ENCODE assay signal across 8 mouse cellular contexts in genomic region chr6:29484716-29485559, GRCm38 (mm10). TPM values are rescaled to one million over a fixed set of nuclear protein-coding genes. Genes with fewer than 3 reads are reported as not detected.
DNase-seq lines count a peak whose midpoint lies in the region; ATAC-seq and TF ChIP-seq lines count a peak whose summit lies in the region.

No protein-coding gene starts in this region.

- no peak for ATAC-seq in frontal cortex, adult (ENCODE audit: low TSS enrichment)
- peak; percentile 42 for ATAC-seq in forebrain, embryonic 15.5 days (replicated peaks)
- ATAC-seq in hindbrain, postnatal 0 days = peak; percentile 64
- ATAC-seq in limb, embryonic 13.5 days (ENCODE audit: low FRiP score, low read depth) = peak; percentile 54
- peak; percentile 72 for ATAC-seq in midbrain, embryonic 13.5 days

- peak overlapping the region; percentile 25 for H3K4me3 ChIP-seq in forebrain, embryonic 15.5 days
- H3K4me3 ChIP-seq in hindbrain, postnatal 0 days (ENCODE audit: low read length) = peak overlapping the region; percentile 21
- peak overlapping the region; percentile 33 for H3K4me3 ChIP-seq in limb, embryonic 13.5 days
- H3K4me3 ChIP-seq in midbrain, embryonic 13.5 days (replicated peaks) = peak overlapping the region; percentile 27

- H3K27ac ChIP-seq in forebrain, embryonic 15.5 days (replicated peaks) = no peak overlapping the region
- no peak overlapping the region for H3K27ac ChIP-seq in hindbrain, postnatal 0 days
- no peak overlapping the region for H3K27ac ChIP-seq in limb, embryonic 13.5 days
- no peak overlapping the region for H3K27ac ChIP-seq in midbrain, embryonic 13.5 days

- H3K27me3 ChIP-seq in forebrain, embryonic 15.5 days = no peaks in the 10 kb centered on the region
- no peaks in the 10 kb centered on the region for H3K27me3 ChIP-seq in hindbrain, postnatal 0 days (ENCODE audit: insufficient read depth, low read length)
- no peaks in the 10 kb centered on the region for H3K27me3 ChIP-seq in limb, embryonic 13.5 days
- peaks cover 18% of the 10 kb centered on the region for H3K27me3 ChIP-seq in midbrain, embryonic 13.5 days

- peak; percentile 23 to 47 for DNase-seq in frontal cortex, postnatal 25 days (ENCODE audit: low spot score in 2 of 2)
- peak; percentile 41 for DNase-seq in c-Kit-positive CD71-positive TER-119-positive erythroid progenitor cells, embryonic 14.5 days (ENCODE audit: low spot score)
- peak; percentile 82 for DNase-seq in hindbrain, postnatal 0 days (ENCODE audit: low spot score)
- peak; percentile 37 to 43 for DNase-seq in spleen, postnatal 36 days (ENCODE audit: low spot score in 2 of 2)

- H3K4me2 ChIP-seq in forebrain, embryonic 15.5 days (replicated peaks) = peak overlapping the region; percentile 54
- H3K4me2 ChIP-seq in hindbrain, postnatal 0 days (ENCODE audit: low read depth, low read length) = peak overlapping the region; percentile 62
- peak overlapping the region; percentile 65 for H3K4me2 ChIP-seq in limb, embryonic 13.5 days (replicated peaks)
- H3K4me2 ChIP-seq in midbrain, embryonic 13.5 days (replicated peaks) = peak overlapping the region; percentile 57

- no peaks in the 10 kb centered on the region for H3K9me3 ChIP-seq in forebrain, embryonic 15.5 days
- no peaks in the 10 kb centered on the region for H3K9me3 ChIP-seq in hindbrain, postnatal 0 days (ENCODE audit: low read length)
- H3K9me3 ChIP-seq in limb, embryonic 13.5 days = no peaks in the 10 kb centered on the region
- H3K9me3 ChIP-seq in midbrain, embryonic 13.5 days = no peaks in the 10 kb centered on the region

- peaks cover 7% of the 10 kb centered on the region; the same call in 1 of the 2 replicates for H3K4me1 ChIP-seq in forebrain, embryonic 15.5 days
- H3K4me1 ChIP-seq in hindbrain, postnatal 0 days (ENCODE audit: insufficient read depth, low read length) = no peaks in the 10 kb centered on the region
- peaks cover 7% of the 10 kb centered on the region for H3K4me1 ChIP-seq in limb, embryonic 13.5 days
- peaks cover 7% of the 10 kb centered on the region for H3K4me1 ChIP-seq in midbrain, embryonic 13.5 days (replicated peaks)

- peak overlapping the region; percentile 32 for H3K9ac ChIP-seq in forebrain, embryonic 15.5 days (replicated peaks)
- H3K9ac ChIP-seq in hindbrain, postnatal 0 days (replicated peaks; ENCODE audit: low read length) = no peak overlapping the region
- peak overlapping the region; percentile 48; the same call in 1 of the 2 replicates for H3K9ac ChIP-seq in limb, embryonic 13.5 days
- 0 out of 2 replicates have a peak overlapping the region, but pooled peaks have one; percentile 21 for H3K9ac ChIP-seq in midbrain, embryonic 13.5 days (replicated peaks)

- peak; percentile 96 for TF ChIP-seq CTCF in hindbrain, postnatal 0 days (IDR thresholded peaks at IDR 0.05; ENCODE audit: low read depth)

- WGBS in forebrain, embryonic 15.5 days = 5% methylated on average over 26 of the region's 26 CpGs
- 5% methylated on average over 26 of the region's 26 CpGs for WGBS in hindbrain, postnatal 0 days
- 16% methylated on average over 26 of the region's 26 CpGs for WGBS in limb, embryonic 13.5 days
- WGBS in midbrain, embryonic 13.5 days = 7% methylated on average over 26 of the region's 26 CpGs

- H3K36me3 ChIP-seq in forebrain, embryonic 15.5 days = no peaks in the 10 kb centered on the region
- H3K36me3 ChIP-seq in hindbrain, postnatal 0 days (ENCODE audit: insufficient read depth, low read length) = no peaks in the 10 kb centered on the region
- H3K36me3 ChIP-seq in limb, embryonic 13.5 days = peaks cover 34% of the 10 kb centered on the region
- no peaks in the 10 kb centered on the region for H3K36me3 ChIP-seq in midbrain, embryonic 13.5 days

RNA-seq across cellular contexts. Expression of gene Atp6v1fnb, which starts 13.7 kb away (rescaled TPM):
- polyA plus RNA-seq in forebrain, embryonic 15.5 days (2015; fragmentation: Nextera tagmentation; extraction: Ambion mirVana) = 0.29 TPM in 1 of 2 replicates, not detected in the other
- total RNA-seq in hindbrain, postnatal 0 days (2014; rRNA removed) = 0.47 TPM in 1 of 2 replicates, not detected in the other
- polyA plus RNA-seq in hindbrain, postnatal 0 days (2015; fragmentation: Nextera tagmentation; extraction: Ambion mirVana) = 0.59 TPM in 1 of 2 replicates, not detected in the other
- 0.50 TPM in 1 of 2 replicates, not detected in the other for polyA plus RNA-seq in limb, embryonic 13.5 days (2015; fragmentation: Nextera tagmentation; extraction: Ambion mirVana)
- 0.47 and 0.53 TPM in 2 replicates for polyA plus RNA-seq in midbrain, embryonic 13.5 days (2015; fragmentation: Nextera tagmentation; extraction: Ambion mirVana)

RNA-seq across cellular contexts. Expression of gene Atp6v1f, which starts 17.4 kb away (rescaled TPM):
- polyA plus RNA-seq in forebrain, embryonic 15.5 days (2015; fragmentation: Nextera tagmentation; extraction: Ambion mirVana) = 327 TPM in 2 replicates
- 229 and 240 TPM in 2 replicates for total RNA-seq in hindbrain, postnatal 0 days (2014; rRNA removed)
- polyA plus RNA-seq in hindbrain, postnatal 0 days (2015; fragmentation: Nextera tagmentation; extraction: Ambion mirVana) = 371 and 385 TPM in 2 replicates
- 222 and 234 TPM in 2 replicates for polyA plus RNA-seq in limb, embryonic 13.5 days (2015; fragmentation: Nextera tagmentation; extraction: Ambion mirVana)
- polyA plus RNA-seq in midbrain, embryonic 13.5 days (2015; fragmentation: Nextera tagmentation; extraction: Ambion mirVana) = 309 and 328 TPM in 2 replicates

RNA-seq across cellular contexts. Expression of gene Kcp, which starts 22.8 kb away (rescaled TPM):
- polyA plus RNA-seq in forebrain, embryonic 15.5 days (2015; fragmentation: Nextera tagmentation; extraction: Ambion mirVana) = 9.6 and 13.3 TPM in 2 replicates
- total RNA-seq in hindbrain, postnatal 0 days (2014; rRNA removed) = 13.1 and 27.5 TPM in 2 replicates
- polyA plus RNA-seq in hindbrain, postnatal 0 days (2015; fragmentation: Nextera tagmentation; extraction: Ambion mirVana) = 7.6 and 7.7 TPM in 2 replicates
- 37.4 and 37.8 TPM in 2 replicates for polyA plus RNA-seq in limb, embryonic 13.5 days (2015; fragmentation: Nextera tagmentation; extraction: Ambion mirVana)
- 11.7 and 14.0 TPM in 2 replicates for polyA plus RNA-seq in midbrain, embryonic 13.5 days (2015; fragmentation: Nextera tagmentation; extraction: Ambion mirVana)

RNA-seq across cellular contexts. Expression of gene Irf5, which starts 41.5 kb away (rescaled TPM):
- polyA plus RNA-seq in forebrain, embryonic 15.5 days (2015; fragmentation: Nextera tagmentation; extraction: Ambion mirVana) = 1.3 and 1.4 TPM in 2 replicates
- total RNA-seq in hindbrain, postnatal 0 days (2014; rRNA removed) = 2.4 and 3.9 TPM in 2 replicates
- 1.8 and 2.1 TPM in 2 replicates for polyA plus RNA-seq in hindbrain, postnatal 0 days (2015; fragmentation: Nextera tagmentation; extraction: Ambion mirVana)
- 2.7 and 3.6 TPM in 2 replicates for polyA plus RNA-seq in limb, embryonic 13.5 days (2015; fragmentation: Nextera tagmentation; extraction: Ambion mirVana)
- 1.3 and 1.6 TPM in 2 replicates for polyA plus RNA-seq in midbrain, embryonic 13.5 days (2015; fragmentation: Nextera tagmentation; extraction: Ambion mirVana)

RNA-seq across cellular contexts. Expression of gene Flnc, which starts 51.9 kb away (rescaled TPM):
- 1.9 and 2.0 TPM in 2 replicates for polyA plus RNA-seq in forebrain, embryonic 15.5 days (2015; fragmentation: Nextera tagmentation; extraction: Ambion mirVana)
- total RNA-seq in hindbrain, postnatal 0 days (2014; rRNA removed) = 17.6 and 19.4 TPM in 2 replicates
- polyA plus RNA-seq in hindbrain, postnatal 0 days (2015; fragmentation: Nextera tagmentation; extraction: Ambion mirVana) = 1.8 TPM in 2 replicates
- 17.4 and 21.7 TPM in 2 replicates for polyA plus RNA-seq in limb, embryonic 13.5 days (2015; fragmentation: Nextera tagmentation; extraction: Ambion mirVana)
- polyA plus RNA-seq in midbrain, embryonic 13.5 days (2015; fragmentation: Nextera tagmentation; extraction: Ambion mirVana) = 2.8 and 3.8 TPM in 2 replicates
